Mouse (Mus musculus) skeletal muscle tissue, postnatal 0 days (tissue): ENCODE measurements around the gene Gm2007. TPM values are rescaled to one million over a fixed set of nuclear protein-coding genes. Genes with fewer than 3 reads are reported as not detected.

Source experiments
- polyA plus RNA-seq: library from polyadenylated mRNA; unstranded; fragments of >200 nt; fragmentation: Nextera tagmentation; extraction: Ambion mirVana; gene quantifications from 2 replicates; pipeline ENCODE4 v1.2.1, GENCODE M21; 2015

The Gm2007 gene
- not detected in 2 replicates for polyA plus RNA-seq

GRCm38 (mm10) chr2:175741237-175741636 lies at the start of gene Gm2007:
Gm2007 (plus strand) TSS chr2:175741537.

DNA sequence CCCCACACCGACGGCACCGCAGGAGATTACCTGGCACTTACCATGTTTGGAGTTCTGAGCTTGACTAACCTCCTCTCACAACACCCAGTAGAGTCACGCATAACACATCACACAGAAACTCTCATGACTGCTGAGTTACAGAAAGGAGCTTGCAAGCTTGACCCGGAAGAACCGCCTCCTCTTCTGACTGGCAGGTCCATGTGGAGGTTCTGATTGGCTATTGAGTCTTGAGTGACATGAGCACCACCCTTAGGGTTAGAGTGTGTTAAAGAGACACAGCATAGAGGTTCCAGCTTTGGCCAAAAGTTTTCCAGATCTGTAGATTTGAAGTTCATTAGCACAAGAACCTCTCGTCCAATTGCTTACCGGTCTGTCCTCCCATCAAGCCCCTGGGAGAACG lies 37.8 kb upstream of the Gm2007 start, which contains the start of gene Zfp969:
Gene Zfp969, minus strand, starts transcription at position 101 of the 400 bp plus-strand sequence.

DNA sequence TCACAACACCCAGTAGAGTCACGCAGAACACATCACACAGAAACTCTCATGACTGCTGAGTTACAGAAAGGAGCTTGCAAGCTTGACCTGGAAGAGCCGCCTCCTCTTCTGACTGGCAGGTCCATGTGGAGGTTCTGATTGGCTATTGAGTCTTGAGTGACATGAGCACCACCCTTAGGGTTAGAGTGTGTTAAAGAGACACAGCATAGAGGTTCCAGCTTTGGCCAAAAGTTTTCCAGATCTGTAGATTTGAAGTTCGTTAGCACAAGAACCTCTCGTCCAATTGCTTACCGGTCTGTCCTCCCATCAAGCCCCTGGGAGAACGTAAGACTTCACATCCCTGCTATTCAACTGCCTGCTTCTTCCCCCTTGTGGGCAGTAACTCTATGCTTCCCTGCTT lies 59.7 kb downstream of the Gm2007 start, which contains the start of gene Gm14288:
Gene Gm14288, minus strand, starts transcription at position 101 of the 400 bp plus-strand sequence.

Other genes with a start within 250 kb of the Gm2007 start
- not detected in 2 replicates for gene Gm11007, start 97.6 kb upstream of the Gm2007 start, polyA plus RNA-seq
- gene Zfp969, start 37.9 kb upstream of the Gm2007 start, polyA plus RNA-seq, result 9.5 and 11.7 TPM in 2 replicates
- gene Gm14288, start 59.6 kb downstream of the Gm2007 start, polyA plus RNA-seq, result 1.1 and 2.0 TPM in 2 replicates
- gene Gm6710, start 127.7 kb downstream of the Gm2007 start, polyA plus RNA-seq, result 8.1 and 12.3 TPM in 2 replicates
- gene Zfp966, start 189.6 kb downstream of the Gm2007 start, polyA plus RNA-seq, result 0.88 and 1.1 TPM in 2 replicates
- gene Gm2026, start 223.8 kb downstream of the Gm2007 start, polyA plus RNA-seq, result 11.7 and 13.3 TPM in 2 replicates